ENCODE assay signal across 9 mouse cellular contexts in genomic region chr1:58420961-58421360, GRCm38 (mm10). TPM values are rescaled to one million over a fixed set of nuclear protein-coding genes. Genes with fewer than 3 reads are reported as not detected.
DNase-seq lines count a peak whose midpoint lies in the region; ATAC-seq lines count a peak whose summit lies in the region.
"Had no signal": no experiment of that assay in that cellular context is flagged by ENCODE, and none has a peak within 500 bp of the region (broad histone marks: within the 10 kb centered on the region; RNA-seq: fewer than 3 reads in every experiment).

No protein-coding gene starts in this region.

- no peak overlapping the region for H3K4me2 ChIP-seq in heart, embryonic 11.5 days
- H3K4me2 ChIP-seq in stomach, embryonic 15.5 days: peak overlapping the region; percentile 75

- H3K27ac ChIP-seq in heart, embryonic 10.5 days: no peak overlapping the region
- no peak overlapping the region for H3K27ac ChIP-seq in heart, embryonic 11.5 days (ENCODE audit: low read depth, low read length)
- no peak overlapping the region for H3K27ac ChIP-seq in stomach, embryonic 15.5 days

- no peak overlapping the region for H3K9ac ChIP-seq in heart, embryonic 11.5 days (ENCODE audit: low read depth, low read length)
- no peak overlapping the region for H3K9ac ChIP-seq in stomach, embryonic 15.5 days

- no peak for ATAC-seq in heart, embryonic 11.5 days (replicated peaks; ENCODE audit: insufficient number of reproducible peaks, low FRiP score, low TSS enrichment)
- ATAC-seq in megakaryocyte, adult 5-6 weeks (ENCODE audit: poor library complexity, severe bottlenecking): no peak
- no peak for ATAC-seq in stomach, embryonic 15.5 days (ENCODE audit: insufficient read depth, low FRiP score, low read depth)

- no peaks in the 10 kb centered on the region for H3K9me3 ChIP-seq in heart, embryonic 10.5 days
- no peaks in the 10 kb centered on the region for H3K9me3 ChIP-seq in heart, embryonic 11.5 days (replicated peaks; ENCODE audit: control insufficient read depth, low read length)
- no peaks in the 10 kb centered on the region for H3K9me3 ChIP-seq in megakaryocyte, embryonic 14.5 days
- no peaks in the 10 kb centered on the region for H3K9me3 ChIP-seq in stomach, embryonic 15.5 days

- no peaks in the 10 kb centered on the region for H3K27me3 ChIP-seq in heart, embryonic 10.5 days (ENCODE audit: insufficient read depth, poor library complexity, severe bottlenecking)
- H3K27me3 ChIP-seq in heart, embryonic 11.5 days (ENCODE audit: control insufficient read depth, insufficient read depth, low read length): no peaks in the 10 kb centered on the region
- H3K27me3 ChIP-seq in megakaryocyte, embryonic 14.5 days (replicated peaks): no peaks in the 10 kb centered on the region
- no peaks in the 10 kb centered on the region for H3K27me3 ChIP-seq in stomach, embryonic 15.5 days (replicated peaks)

- peaks cover 58% of the 10 kb centered on the region for H3K36me3 ChIP-seq in heart, embryonic 10.5 days
- H3K36me3 ChIP-seq in heart, embryonic 11.5 days (ENCODE audit: control insufficient read depth, insufficient read depth, low read length): peaks cover 30% of the 10 kb centered on the region
- H3K36me3 ChIP-seq in megakaryocyte, embryonic 14.5 days (replicated peaks; ENCODE audit: low read length): peaks cover 66% of the 10 kb centered on the region
- H3K36me3 ChIP-seq in stomach, embryonic 15.5 days: peaks cover 39% of the 10 kb centered on the region

- no peak for DNase-seq in heart, embryonic 10.5 days (ENCODE audit: low spot score)
- DNase-seq in heart, postnatal 4 days: peak; percentile 18
- DNase-seq in right cerebral cortex, postnatal 36 days (ENCODE audit: low spot score in 2 of 2): no peak
- no peak for DNase-seq in lung, postnatal 25 days (ENCODE audit: low spot score)
- DNase-seq: kidney, adult 9 months had no signal

- 70% methylated on average over 7 of the region's 7 CpGs for WGBS in heart, embryonic 10.5 days
- WGBS in heart, embryonic 11.5 days (ENCODE audit: insufficient replicate concordance): 70% methylated on average over 7 of the region's 7 CpGs
- WGBS in stomach, embryonic 15.5 days: 46% methylated on average over 7 of the region's 7 CpGs

- H3K4me3 ChIP-seq in heart, embryonic 10.5 days: peak overlapping the region; percentile 15; the same call in 1 of the 2 replicates
- H3K4me3 ChIP-seq in heart, embryonic 11.5 days (ENCODE audit: low read depth, low read length): no peak overlapping the region
- H3K4me3 ChIP-seq in megakaryocyte, embryonic 14.5 days (replicated peaks): peak overlapping the region; percentile 76
- H3K4me3 ChIP-seq in stomach, embryonic 15.5 days (replicated peaks): no peak overlapping the region

- H3K4me1 ChIP-seq in heart, embryonic 10.5 days: peaks cover 3% of the 10 kb centered on the region; the same call in 1 of the 2 replicates
- H3K4me1 ChIP-seq in heart, embryonic 11.5 days (ENCODE audit: control insufficient read depth, insufficient read depth, low read length): peaks cover 5% of the 10 kb centered on the region; the same call in 1 of the 2 replicates
- peaks cover 31% of the 10 kb centered on the region for H3K4me1 ChIP-seq in megakaryocyte, embryonic 14.5 days
- H3K4me1 ChIP-seq in stomach, embryonic 15.5 days: peaks cover 14% of the 10 kb centered on the region

RNA-seq across cellular contexts. Expression of gene Clk1, which starts 2.9 kb away (rescaled TPM):
- polyA plus RNA-seq in heart, embryonic 10.5 days (2016; fragmentation: Nextera tagmentation; extraction: Ambion mirVana): 117 TPM in 2 replicates
- polyA plus RNA-seq in heart, embryonic 11.5 days (2014; fragmentation: Nextera tagmentation; extraction: Ambion mirVana): 134 and 148 TPM in 2 replicates
- 0.98 TPM in 1 of 2 replicates, not detected in the other for polyA plus RNA-seq in megakaryocyte, embryonic 14.5 days (2012; ENCODE audit: insufficient read depth, low replicate concordance)
- 398 and 422 TPM in 2 replicates for total RNA-seq in megakaryocyte, adult 5-6 weeks (2015)
- total RNA-seq in megakaryocyte, adult 5-6 weeks (2017): 345 and 361 TPM in 2 replicates
- 10 to 100 TPM; 60.7 to 61.5 TPM for total RNA-seq in heart, postnatal 4 days (2021)
- polyA plus RNA-seq in stomach, embryonic 15.5 days (2015; fragmentation: Nextera tagmentation; extraction: Ambion mirVana): 185 and 188 TPM in 2 replicates

RNA-seq across cellular contexts. Expression of gene Nif3l1, which starts 24.0 kb away (rescaled TPM):
- polyA plus RNA-seq in heart, embryonic 10.5 days (2016; fragmentation: Nextera tagmentation; extraction: Ambion mirVana): 35.7 and 48.5 TPM in 2 replicates
- polyA plus RNA-seq in heart, embryonic 11.5 days (2014; fragmentation: Nextera tagmentation; extraction: Ambion mirVana): 35.0 and 36.4 TPM in 2 replicates
- 4.4 and 4.8 TPM in 2 replicates for polyA plus RNA-seq in megakaryocyte, embryonic 14.5 days (2012; ENCODE audit: insufficient read depth, low replicate concordance)
- total RNA-seq in megakaryocyte, adult 5-6 weeks (2015): 17.0 and 20.6 TPM in 2 replicates
- total RNA-seq in megakaryocyte, adult 5-6 weeks (2017): 22.5 and 26.7 TPM in 2 replicates
- 10 to 100 TPM; 13.7 to 18.4 TPM for total RNA-seq in heart, postnatal 4 days (2021)
- 36.8 and 40.0 TPM in 2 replicates for polyA plus RNA-seq in stomach, embryonic 15.5 days (2015; fragmentation: Nextera tagmentation; extraction: Ambion mirVana)

RNA-seq across cellular contexts. Expression of gene Ppil3, which starts 24.3 kb away (rescaled TPM):
- polyA plus RNA-seq in heart, embryonic 10.5 days (2016; fragmentation: Nextera tagmentation; extraction: Ambion mirVana): 43.0 and 47.7 TPM in 2 replicates
- polyA plus RNA-seq in heart, embryonic 11.5 days (2014; fragmentation: Nextera tagmentation; extraction: Ambion mirVana): 36.5 and 37.1 TPM in 2 replicates
- 1.5 and 17.3 TPM in 2 replicates for polyA plus RNA-seq in megakaryocyte, embryonic 14.5 days (2012; ENCODE audit: insufficient read depth, low replicate concordance)
- 60.5 and 62.9 TPM in 2 replicates for total RNA-seq in megakaryocyte, adult 5-6 weeks (2015)
- total RNA-seq in megakaryocyte, adult 5-6 weeks (2017): 51.3 and 55.5 TPM in 2 replicates
- 10 to 100 TPM; 18.9 to 19.8 TPM for total RNA-seq in heart, postnatal 4 days (2021)
- polyA plus RNA-seq in stomach, embryonic 15.5 days (2015; fragmentation: Nextera tagmentation; extraction: Ambion mirVana): 49.1 and 49.4 TPM in 2 replicates

RNA-seq across cellular contexts. Expression of gene Bzw1, which starts 28.3 kb away (rescaled TPM):
- 287 and 342 TPM in 2 replicates for polyA plus RNA-seq in heart, embryonic 10.5 days (2016; fragmentation: Nextera tagmentation; extraction: Ambion mirVana)
- 274 and 298 TPM in 2 replicates for polyA plus RNA-seq in heart, embryonic 11.5 days (2014; fragmentation: Nextera tagmentation; extraction: Ambion mirVana)
- 0.56 and 3.4 TPM in 2 replicates for polyA plus RNA-seq in megakaryocyte, embryonic 14.5 days (2012; ENCODE audit: insufficient read depth, low replicate concordance)
- total RNA-seq in megakaryocyte, adult 5-6 weeks (2015): 175 and 183 TPM in 2 replicates
- total RNA-seq in megakaryocyte, adult 5-6 weeks (2017): 166 and 175 TPM in 2 replicates
- 100 to 1,000 TPM; 135 to 136 TPM for total RNA-seq in heart, postnatal 4 days (2021)
- 293 and 313 TPM in 2 replicates for polyA plus RNA-seq in stomach, embryonic 15.5 days (2015; fragmentation: Nextera tagmentation; extraction: Ambion mirVana)

Comparison
In these comparisons a context has a peak if more than half of its experiments do, and no peak if none do; other contexts are left out.
1. H3K4me3 ChIP-seq: peak in heart, embryonic 10.5 days (single experiment) and megakaryocyte, embryonic 14.5 days (single experiment); none in heart, embryonic 11.5 days (single experiment) and stomach, embryonic 15.5 days (single experiment).
2. RNA of gene Clk1, which starts 2.9 kb away (polyA plus RNA-seq): 185 to 188 TPM in stomach, embryonic 15.5 days, 134 to 148 TPM in heart, embryonic 11.5 days and 117 TPM in heart, embryonic 10.5 days; 0.98 TPM in megakaryocyte, embryonic 14.5 days; every median in the first group is over 10 times any median in the second.